Mouse (Mus musculus) c-Kit-positive CD71-positive TER-119-negative erythroid progenitor cells, embryonic 14.5 days (primary cell): Measurements from ENCODE around the gene Nek2.

Experiments used
- DNase-seq: peaks from one replicate; pipeline ENCODE4 v3.0.0-alpha.2; 2013; ENCODE audit warnings: low read depth

Nek2 gene

GRCm38 (mm10) chr1:191821326-191822091 lies at the start of gene Nek2:
Gene Nek2 (plus strand): TSS chr1:191821444.
- peak; percentile 96 for DNase-seq

GRCm38 (mm10) chr1:191774106-191774505 lies 47.1 kb upstream of the Nek2 start:
- DNase-seq = no peak

GRCm38 (mm10) chr1:191775116-191775515 lies 46.1 kb upstream of the Nek2 start:
- DNase-seq = no peak

GRCm38 (mm10) chr1:191777521-191777920 lies 43.7 kb upstream of the Nek2 start:
- no peak for DNase-seq

GRCm38 (mm10) chr1:191780470-191780869 lies 40.8 kb upstream of the Nek2 start:
- DNase-seq = no peak

GRCm38 (mm10) chr1:191785108-191785507 lies 36.1 kb upstream of the Nek2 start:
- DNase-seq = no peak

- DNase-seq = no peak
Observed at GRCm38 (mm10) chr1:191786255-191786654, 35.0 kb upstream of the Nek2 start.

GRCm38 (mm10) chr1:191787379-191787778 lies 33.9 kb upstream of the Nek2 start:
- DNase-seq = no peak

- no peak for DNase-seq
Observed at GRCm38 (mm10) chr1:191792991-191793390, 28.3 kb upstream of the Nek2 start.

- DNase-seq = no peak
Observed at GRCm38 (mm10) chr1:191793888-191794532, 27.2 kb upstream of the Nek2 start.

- DNase-seq = no peak
Observed at GRCm38 (mm10) chr1:191796238-191796896, 24.9 kb upstream of the Nek2 start.

- no peak for DNase-seq
Observed at GRCm38 (mm10) chr1:191802093-191802819, 19.0 kb upstream of the Nek2 start.

GRCm38 (mm10) chr1:191802820-191803655 lies 18.2 kb upstream of the Nek2 start:
- DNase-seq = no peak

- no peak for DNase-seq
Observed at GRCm38 (mm10) chr1:191804747-191805146, 16.5 kb upstream of the Nek2 start.

- no peak for DNase-seq
Observed at GRCm38 (mm10) chr1:191805788-191806187, 15.5 kb upstream of the Nek2 start.

- no peak for DNase-seq
Observed at GRCm38 (mm10) chr1:191806740-191807139, 14.5 kb upstream of the Nek2 start.

- no peak for DNase-seq
Observed at GRCm38 (mm10) chr1:191807979-191808378, 13.3 kb upstream of the Nek2 start.

GRCm38 (mm10) chr1:191808688-191809223 lies 12.5 kb upstream of the Nek2 start:
- DNase-seq = no peak

GRCm38 (mm10) chr1:191811774-191812173 lies 9.5 kb upstream of the Nek2 start:
- no peak for DNase-seq

GRCm38 (mm10) chr1:191812949-191813691 lies 8.1 kb upstream of the Nek2 start:
- DNase-seq = no peak
